Mouse (Mus musculus): ENCODE results near the gene Ntrk2. TPM values are rescaled to one million over a fixed set of nuclear protein-coding genes. Genes with fewer than 3 reads are reported as not detected.

The Ntrk2 gene
- polyA plus RNA-seq (2017; shearing (Covaris generic)), result under 1 TPM in 1 of 3 experiments, not detected in 2; 0.07 TPM

DNA sequence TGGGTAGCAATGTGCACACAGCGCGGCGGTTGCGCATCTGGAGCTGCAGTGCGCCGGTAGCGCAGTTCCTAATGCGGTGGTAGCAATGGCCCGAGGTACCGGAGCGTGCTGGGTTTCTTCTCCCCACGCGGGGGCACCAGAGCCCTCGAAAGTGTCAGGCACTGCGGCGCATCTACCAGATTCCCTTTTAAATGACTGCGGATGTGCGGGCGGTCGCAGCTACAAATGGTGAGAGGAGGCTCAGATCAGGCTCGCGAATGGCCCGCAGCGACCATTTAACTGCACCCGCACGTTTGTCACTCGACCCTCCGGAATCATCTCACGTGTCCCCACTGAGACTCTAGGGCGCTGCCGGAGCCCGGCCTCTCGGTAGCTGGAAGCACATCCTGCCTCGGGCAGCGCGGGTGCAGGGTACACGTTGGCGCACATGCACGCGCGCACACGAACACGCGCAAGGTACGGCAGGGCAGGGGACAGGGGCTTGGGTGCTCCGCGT lies at the start of gene Ntrk2:
Ntrk2 (plus strand) TSS at position 173 of the 496 bp plus-strand sequence.
- ATAC-seq, result no peak

DNA sequence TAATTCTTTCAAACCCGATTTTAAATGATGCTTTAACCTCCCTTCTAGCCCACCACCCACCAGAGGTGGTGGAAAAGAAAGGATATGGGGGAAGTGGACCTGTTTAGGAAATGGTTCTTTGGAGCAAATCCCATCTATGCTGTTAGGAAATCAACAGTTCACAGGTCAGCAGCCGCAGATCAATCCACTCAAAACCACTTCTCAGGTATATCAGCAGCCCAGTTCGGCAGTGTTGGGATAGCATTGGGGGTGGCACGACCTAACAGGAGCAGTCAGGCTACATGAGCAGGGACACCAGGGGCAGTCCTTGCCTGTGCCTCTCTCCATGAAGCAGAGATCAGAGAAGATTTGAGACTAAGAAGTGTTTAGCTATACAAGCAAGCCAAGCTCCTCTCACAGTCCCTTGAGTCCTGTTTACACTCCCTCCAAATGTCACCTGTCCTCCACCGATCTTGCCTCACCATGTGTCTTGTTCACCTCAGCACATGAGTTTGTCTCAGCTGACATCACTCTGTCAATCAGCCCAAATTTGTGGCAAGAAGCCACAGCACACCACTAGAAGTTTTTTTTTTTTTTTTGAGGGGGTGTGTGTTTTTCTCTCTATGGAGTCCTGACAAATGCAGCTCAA lies 45.3 kb upstream of the Ntrk2 start:
- ATAC-seq, result no peak

DNA sequence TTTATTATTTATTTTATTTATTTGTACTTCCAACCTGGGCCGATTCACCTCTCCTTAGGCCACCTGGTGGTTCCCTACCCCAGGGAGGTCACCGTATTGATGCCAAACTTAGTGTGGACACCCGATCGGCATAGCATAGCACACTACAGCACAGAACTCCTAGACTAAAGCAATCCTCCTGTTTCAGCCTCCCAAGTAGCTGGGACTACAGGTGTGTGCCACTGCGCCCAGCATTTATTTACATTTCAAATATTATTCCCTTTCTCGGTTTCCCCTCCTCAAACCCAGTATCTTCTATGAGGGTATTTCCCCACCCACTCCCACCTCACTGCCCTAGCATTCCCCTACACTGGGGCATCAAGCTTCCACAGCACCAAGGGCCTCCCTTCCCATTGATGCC lies 38.1 kb upstream of the Ntrk2 start:
- ATAC-seq, result no peak

DNA sequence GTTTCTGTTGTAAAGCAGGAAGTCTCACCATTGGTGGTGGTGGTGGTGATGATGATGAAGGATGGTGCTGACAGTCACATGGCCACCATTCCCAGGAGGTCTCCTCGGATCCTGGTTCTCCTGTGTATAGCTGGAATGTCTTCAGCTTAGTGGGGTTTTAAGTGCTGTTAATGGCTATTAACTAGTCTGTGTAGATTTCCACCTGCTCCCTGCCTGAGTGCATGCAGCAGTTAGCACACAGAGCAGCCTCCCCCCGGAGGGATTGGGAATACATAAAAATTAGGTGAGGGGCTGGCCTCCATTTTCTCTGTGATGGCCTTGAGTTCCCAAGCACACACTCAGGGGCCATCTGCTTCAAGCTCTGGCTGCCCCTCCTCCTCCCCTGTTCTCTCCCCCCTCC lies 36.9 kb upstream of the Ntrk2 start:
- ATAC-seq, result no peak

DNA sequence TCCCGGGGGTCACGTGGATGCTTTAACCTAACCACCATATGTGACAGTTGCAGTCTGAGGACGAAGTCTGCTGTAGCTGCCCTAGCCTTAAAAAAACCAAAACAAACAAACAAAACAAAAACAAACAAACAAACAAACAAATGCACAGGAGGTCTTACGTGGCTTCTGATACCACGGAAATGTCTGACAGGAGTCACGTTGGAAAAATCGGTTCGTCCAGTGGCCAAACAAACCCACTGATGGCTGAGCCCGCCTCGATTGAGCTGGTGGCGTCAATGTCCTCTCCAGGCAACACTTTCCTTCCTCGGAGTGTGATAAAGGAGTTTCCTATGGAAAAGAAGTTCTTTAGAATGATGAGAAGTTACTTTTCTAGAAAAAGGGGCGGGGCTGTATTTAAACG lies 27.1 kb upstream of the Ntrk2 start:
- ATAC-seq, result no peak

DNA sequence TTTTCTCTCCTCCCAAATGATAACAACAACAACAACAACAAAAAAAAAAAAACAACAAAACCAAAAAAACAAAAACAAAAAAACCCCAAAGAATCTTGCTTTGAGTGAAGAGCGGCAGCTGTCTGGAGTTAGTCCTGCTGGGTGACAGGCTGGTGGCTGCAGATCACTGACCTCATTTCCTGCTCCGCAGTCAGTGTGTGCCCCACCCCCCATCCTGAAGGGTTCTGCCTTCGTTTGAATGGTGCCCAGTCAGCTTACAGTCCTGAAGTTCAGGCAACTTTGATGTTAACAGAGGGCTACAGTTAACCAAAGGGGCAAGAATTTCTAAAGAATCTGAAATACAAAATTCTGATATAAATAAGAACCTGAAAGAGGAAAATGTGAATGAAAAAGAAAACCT lies 19.9 kb upstream of the Ntrk2 start:
- ATAC-seq, result no peak

DNA sequence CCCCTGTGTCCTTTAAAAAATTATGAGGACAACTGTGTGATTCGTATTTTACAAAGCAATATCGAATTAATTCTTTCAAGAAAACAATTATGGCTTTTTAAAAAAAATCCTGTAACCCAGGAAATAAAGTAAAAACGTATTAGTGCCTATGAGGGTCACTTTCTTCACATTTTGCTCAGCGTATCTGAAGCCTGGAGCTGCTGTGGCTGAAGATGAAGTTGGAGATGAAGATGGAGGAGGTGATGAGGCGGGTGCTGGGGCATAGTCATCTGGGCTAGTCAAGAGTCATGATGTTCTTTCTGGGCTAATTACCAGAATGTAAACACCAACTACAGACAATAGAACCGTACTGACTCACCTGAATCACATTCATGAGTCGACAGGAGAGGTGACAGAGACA lies 15.6 kb upstream of the Ntrk2 start:
- no peak for ATAC-seq

DNA sequence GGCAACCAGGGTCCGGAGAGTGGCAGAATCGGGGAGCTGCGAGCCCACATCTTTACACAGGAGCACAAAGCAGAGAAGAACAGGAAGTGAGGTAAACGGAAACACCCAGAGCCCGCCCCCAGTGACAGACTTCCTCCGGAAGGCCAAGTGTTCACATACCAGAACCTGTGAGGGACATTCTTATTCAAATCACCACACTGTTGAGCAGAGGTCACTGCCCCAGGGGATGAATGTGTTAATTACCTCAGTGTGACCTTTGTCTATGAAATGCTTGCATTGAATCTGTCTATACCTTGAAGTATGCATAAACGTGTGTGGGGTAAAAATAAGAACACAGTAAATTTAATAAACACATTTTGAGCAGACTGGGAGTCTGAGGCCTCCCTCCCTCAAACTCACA lies 9.0 kb upstream of the Ntrk2 start:
- ATAC-seq, result no peak

DNA sequence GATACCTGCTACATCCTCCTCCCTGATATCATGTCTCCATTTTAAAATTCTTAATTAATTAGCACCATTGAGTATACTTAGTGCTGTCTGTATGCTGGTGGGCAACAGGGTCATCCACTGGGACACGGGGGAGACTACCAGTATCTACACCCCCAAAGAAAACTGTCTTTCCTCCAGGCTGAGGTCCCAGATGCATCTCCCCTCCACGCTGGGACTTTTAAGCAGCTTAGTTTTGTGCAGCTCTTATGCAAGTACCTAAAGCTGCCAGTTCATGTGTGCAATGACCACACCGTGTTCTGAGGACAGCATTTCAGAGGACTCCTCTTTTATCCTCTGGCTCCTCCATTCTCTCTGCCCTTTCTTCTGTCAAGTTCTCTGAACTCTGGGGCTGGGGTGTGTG lies 5.1 kb upstream of the Ntrk2 start:
- no peak for ATAC-seq

DNA sequence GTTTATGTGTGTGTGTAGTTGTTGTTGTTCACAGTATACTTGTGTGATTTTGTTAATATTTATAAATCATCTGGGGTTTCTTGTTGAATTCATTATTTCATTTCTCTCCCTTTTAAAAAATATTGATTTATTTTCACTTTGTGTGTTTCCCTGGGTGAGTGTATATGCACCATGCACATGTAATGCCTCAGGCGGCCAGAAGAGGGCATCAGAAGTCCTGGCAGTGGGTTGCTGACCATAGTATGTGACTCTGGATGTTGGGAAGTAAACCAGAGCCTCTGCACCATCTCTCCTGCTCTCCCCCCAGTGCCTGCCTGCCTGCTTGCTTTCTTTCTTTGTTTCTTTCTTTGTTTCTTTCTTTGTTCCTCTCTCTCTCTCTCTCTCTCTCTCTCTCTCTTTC lies 2.5 kb upstream of the Ntrk2 start:
- ATAC-seq, result no peak

DNA sequence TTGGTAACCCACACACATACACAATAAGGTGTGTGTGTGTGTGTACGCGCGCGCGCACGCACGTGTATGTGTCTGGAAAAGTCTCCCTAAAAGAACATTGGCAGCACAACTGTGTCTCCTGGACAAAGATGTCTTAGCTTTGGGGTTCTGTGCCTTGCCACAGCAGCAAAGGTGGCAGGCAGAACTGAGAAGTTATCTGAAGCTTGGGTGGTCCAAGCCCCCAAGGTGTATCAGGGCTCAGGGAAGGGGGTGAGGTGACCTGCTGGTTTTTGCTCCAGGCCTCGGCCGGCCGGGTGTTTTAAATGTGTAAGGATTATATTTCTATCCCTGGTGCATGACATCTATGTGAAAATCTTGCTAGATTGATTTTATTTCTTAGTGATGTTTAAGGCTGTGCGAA lies 536 bp upstream of the Ntrk2 start:
- no peak for ATAC-seq

DNA sequence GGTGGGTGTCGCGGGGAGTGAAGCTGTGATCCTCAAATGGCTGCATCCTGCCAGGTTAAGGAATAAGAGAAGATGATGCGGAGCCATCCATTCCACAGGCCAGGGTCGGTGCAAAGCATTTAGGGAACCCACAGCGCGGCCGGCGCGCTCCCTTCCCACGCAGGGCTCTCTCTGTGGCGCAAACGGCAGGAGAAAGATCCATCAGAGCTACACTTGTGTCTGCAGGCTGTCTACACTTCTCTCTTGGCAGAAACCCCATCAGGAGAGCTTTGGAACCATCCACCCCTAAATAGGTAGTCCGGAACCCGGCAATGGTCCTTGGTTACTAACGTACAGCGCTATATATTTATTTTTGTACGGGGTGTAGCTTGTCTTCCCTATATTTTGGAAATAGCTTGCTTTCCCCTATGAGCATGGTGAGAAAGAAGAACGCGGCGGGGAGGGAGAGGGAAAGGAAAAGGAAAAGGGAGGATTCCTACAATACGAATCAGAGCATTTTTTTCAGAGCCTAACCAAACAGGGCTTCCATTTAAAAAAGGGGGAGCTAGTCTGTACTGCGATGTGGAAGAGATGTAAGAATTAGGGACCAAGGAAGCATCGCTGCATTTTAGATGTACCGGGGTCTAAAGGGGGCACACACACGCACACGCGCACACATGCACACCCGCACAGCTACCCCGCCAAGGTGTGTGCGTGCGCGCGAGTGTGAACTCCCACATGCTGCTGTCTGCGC lies 693 bp downstream of the Ntrk2 start:
- no peak for ATAC-seq

DNA sequence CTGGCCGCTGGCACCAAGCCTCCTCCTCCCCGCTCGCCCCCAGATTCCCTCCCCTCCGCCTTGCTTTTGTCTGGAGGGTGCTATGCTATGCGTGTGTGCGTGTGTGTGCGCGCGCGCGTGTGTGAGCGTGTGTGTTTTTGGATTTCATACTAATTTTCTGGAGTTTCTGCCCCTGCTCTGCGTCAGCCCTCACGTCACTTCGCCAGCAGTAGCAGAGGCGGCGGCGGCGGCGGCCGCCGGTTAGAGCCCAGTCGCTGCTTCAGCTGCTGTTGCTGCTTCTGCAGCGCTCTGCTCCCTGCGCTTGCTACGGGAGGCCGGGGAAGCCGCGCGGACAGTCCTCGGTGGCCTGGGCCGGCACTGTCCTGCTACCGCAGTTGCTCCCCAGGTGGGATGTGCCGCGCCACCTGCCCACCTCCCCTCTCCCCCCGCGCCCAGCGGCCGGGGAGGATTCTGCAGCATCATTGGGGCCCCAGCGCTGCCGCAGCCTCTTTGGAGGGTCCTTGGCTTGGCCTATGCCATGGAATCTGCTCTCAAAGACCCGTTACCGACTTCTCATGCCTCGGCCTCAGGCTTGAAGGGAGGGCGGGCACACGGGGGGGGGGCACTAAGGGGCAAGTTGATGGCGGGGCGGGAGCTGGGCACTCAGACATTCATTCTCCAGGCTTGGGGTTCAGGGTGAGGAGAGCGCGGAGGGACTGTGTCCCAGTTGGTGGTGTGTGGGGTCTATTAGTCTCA lies 1.4 kb downstream of the Ntrk2 start:
- ATAC-seq, result no peak

DNA sequence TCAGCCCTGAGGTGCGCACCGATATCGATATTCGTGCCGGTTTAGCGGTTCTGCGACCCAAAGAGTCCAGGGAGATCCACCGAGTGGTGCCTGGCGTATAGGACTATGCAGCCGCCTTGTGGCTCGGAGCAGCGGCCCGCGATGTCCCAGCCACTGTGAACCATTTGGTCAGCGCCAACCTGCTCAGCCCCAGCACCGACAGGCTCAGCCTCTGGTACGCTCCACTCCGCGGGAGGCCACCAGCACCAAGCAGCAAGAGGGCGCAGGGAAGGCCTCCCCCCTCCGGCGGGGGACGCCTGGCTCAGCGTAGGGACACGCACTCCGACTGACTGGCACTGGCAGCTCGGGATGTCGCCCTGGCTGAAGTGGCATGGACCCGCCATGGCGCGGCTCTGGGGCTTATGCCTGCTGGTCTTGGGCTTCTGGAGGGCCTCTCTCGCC lies 2.0 kb downstream of the Ntrk2 start:
- ATAC-seq, result no peak

DNA sequence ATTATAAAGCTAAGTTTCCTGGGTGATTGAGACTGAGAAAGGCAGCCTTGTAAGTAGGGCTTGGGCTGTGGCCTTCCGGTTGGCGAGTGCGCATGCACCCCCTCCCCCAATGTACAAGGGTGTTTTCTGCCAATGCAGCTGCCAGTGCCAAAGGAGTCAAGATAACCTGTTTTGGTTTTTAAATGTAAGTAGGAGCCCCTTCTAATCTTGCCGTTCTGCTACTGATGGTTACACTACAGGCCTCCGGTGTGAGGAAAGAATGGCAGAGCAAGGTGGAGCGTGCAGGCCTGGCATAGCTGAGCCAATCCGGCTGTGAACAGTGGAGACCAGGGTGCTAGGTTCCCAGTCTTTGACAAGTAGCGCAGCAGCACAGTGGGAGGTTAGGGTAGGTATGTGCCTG lies 3.6 kb downstream of the Ntrk2 start:
- ATAC-seq, result no peak

DNA sequence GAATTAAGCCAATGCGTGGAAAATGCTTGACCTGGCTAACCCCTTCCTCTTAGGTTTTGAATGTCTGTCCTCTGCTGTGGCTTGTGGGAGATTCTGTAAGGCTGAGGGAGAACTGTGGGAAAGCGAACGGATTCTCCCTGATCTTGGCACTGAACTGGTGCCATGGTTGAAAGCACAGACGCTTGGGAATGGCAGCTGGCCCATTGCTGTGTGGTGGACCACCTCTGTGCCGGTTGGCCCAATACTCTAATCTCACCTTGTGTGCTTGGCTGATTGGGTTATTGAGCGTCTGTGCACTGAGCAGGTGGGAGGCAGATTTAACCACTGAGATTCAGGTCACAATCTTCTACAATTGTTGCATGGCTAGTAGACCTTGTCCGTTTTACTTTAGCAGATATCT lies 18.4 kb downstream of the Ntrk2 start:
- ATAC-seq, result no peak

DNA sequence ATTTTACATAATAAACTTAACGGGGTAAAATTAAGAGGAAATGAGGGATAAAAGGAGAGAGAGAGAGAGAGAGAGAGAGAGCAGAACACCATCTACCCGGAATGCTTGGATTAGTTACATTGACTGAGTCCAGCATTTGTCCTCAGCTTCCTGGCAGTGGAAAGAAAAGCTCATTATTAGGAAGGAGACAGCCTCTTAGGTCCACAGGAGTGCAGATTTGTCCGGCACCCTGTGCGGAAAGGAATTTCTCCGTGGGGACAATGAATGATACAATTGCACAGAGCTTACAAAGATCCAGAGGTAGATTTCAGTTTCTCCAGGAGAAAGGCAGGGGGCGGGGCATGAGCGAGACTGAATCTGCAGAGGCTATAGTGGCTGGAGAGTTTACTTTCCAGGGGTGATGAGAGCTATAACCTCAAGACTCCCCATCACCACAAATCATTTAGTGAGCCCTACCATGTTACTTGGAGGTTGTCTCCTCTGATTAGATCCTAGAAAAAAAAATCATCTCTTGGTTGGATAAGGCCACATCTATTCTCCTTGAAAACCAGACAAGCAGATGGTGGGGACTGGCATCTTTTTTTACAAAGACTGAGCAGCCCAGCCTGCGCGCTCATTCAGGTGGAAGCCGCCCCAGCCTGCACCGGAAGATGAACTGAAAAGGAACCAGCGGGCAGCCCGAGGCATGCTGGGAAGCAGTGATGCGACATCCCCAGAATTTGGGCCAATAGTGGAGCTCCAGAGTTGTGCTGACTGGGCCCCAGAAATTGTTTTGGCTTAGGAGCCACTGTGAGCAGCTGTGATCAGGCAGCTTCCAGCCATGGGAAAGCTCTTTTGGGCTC lies 20.2 kb downstream of the Ntrk2 start:
- no peak for ATAC-seq

DNA sequence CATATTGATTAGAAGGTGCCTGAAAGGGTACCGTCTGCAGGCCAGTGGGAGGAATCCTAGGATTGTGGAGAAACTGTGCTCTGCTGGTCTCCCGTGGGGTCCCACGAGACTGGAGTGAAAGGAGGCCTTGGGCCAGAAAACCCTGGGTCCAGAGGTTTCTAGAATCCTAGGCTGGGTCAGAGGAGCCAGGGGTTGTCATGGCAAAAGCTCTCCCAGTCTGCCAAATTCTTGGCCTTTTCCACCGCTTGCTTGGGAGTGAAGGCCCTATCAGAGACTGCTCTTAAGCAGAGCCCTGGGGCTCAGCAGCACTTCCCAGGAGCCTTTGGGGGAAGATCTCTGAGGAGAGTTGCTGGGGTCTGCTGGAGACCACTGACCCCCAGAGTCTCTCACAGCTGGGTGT lies 25.6 kb downstream of the Ntrk2 start:
- ATAC-seq, result no peak

DNA sequence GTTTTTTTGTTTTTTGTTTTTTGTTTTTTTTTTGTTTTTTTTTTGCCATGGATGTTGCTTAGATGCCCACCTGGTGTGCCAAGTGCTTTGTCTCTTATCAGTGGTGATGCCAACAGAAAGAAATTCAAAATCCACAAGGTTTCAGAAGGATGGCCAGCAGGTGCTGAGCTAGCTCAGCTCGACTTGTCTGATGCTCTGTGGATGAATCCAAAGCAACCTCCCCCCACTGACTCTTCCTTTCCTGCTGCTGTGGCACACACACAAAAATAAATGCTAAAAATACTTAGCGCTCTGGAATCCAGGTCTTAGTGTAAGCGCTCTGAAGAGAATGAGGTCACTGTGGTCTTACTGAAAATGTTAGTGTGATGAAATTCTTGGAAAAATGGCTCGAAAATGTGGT lies 28.4 kb downstream of the Ntrk2 start:
- ATAC-seq, result no peak

DNA sequence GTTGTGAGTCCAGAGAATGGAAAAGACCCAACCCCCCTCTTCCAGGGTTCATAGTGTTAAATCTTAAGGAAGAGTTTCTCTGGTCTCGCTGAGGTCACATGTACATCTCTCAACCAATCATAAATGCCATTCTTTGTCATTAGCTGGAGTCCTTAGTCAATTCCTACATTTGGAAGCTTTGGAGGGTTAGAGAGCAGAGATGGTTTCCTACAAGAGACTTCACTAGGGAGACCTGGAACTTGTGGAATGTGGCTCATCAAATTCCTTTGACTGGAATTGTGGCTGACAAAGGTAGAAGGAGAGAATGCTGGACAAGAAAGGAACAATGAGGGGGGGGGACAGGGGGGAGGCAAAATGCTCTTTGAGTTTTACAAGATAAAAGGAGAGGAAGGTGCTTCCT lies 30.5 kb downstream of the Ntrk2 start:
- no peak for ATAC-seq

DNA sequence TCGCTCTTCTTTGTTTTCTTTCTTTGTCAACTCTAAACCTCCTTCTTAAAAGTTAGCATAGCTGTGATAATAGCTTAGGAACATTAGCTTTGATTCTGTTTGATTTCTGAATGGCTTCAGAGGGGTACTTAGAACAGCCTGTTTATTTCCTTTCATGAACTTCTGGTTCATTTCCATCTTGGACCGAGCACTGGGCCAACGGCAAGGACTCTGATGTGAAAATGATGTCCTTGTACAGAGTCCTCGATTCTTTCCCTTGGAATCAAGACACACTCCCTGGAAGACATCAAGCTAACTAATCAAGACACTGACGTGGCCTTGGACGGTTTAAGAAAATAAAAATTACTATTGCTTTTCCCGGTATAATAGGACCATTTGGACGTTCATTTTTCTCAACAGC lies 31.7 kb downstream of the Ntrk2 start:
- ATAC-seq, result no peak

DNA sequence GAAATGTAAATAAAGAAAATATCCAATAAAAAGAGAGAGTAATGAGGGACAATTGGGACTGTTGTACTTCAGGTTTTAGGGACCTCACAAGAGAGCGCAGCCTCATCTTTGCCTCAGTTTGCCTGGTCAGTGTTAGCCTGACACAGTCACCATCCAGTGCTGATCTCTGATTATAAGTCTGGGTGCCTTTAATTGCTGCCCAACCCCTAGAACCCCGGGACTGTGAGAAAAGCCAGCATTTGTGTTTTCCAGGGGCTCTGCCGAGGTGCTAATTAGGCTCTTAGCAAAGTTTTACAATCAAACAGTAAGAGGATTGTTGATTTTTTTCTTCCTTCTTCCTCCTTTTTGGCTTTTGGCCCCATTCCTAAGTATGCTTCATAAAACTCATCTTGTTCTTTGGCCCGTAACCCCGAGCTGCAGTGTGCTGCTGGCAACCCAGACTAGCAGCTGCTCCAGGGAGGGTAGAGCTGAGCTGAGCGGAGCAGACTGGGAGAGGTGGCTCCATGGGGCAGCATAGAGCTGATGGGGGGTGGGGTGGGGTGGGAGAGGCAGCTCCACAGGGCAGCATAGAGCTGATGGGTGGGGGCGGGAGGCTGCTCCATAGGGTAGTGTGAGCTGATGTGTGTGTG lies 34.5 kb downstream of the Ntrk2 start:
- ATAC-seq, result no peak

Measured in inflammation-experienced regulatory T-cells, adult 6 months (primary cell).